Mouse (Mus musculus): ENCODE results near the gene Cables2. TPM values are rescaled to one million over a fixed set of nuclear protein-coding genes. Genes with fewer than 3 reads are reported as not detected.
A peak's percentile ranks its signal among the peaks of the same experiment; 100 is the strongest.

The Cables2 gene
- total RNA-seq, 4 experiments from 2014 or later, result 30.1 to 32.9 (median 31.7) TPM

DNA sequence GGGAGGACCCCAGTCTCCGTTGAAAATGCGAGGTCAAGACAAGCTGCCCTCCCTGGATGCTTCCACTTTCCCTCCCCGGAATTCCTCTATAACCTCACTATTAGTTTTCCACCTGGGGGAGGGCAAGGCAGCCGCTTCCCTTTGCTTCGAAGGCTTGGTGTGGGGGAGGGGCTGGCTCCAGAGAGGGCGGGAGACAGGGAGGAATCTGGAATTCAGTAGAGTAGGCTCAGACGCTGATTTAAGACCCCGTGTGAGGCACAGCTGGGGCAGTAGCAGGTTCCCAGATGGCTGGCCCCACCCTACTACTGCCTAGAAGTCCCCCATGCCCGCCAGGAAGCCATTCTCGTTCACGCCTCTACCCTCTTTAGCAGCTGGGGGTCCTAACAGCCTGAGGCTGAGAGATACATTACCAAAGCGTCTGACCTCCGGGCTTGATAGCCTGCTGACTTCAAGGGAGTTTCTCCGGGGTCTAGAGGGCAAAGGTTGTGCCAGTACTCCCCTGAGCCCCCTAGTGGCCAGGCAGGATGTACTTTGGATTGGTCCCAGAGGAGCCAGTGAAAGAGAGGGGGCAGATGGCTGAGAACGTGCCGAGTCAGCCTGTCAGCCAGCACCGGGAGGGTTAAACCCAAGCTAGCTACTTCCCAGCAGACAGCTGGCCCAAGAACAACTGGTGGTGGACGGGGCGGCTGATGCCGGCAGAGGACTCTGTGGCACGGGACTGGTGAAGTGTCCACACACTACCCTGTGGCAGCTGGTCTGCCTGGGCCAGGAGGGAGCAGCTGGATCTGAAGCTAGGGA is 45.8 kb downstream of the Cables2 start:
- no peak for DNase-seq (ENCODE audit: low spot score in 2 of 2)

DNA sequence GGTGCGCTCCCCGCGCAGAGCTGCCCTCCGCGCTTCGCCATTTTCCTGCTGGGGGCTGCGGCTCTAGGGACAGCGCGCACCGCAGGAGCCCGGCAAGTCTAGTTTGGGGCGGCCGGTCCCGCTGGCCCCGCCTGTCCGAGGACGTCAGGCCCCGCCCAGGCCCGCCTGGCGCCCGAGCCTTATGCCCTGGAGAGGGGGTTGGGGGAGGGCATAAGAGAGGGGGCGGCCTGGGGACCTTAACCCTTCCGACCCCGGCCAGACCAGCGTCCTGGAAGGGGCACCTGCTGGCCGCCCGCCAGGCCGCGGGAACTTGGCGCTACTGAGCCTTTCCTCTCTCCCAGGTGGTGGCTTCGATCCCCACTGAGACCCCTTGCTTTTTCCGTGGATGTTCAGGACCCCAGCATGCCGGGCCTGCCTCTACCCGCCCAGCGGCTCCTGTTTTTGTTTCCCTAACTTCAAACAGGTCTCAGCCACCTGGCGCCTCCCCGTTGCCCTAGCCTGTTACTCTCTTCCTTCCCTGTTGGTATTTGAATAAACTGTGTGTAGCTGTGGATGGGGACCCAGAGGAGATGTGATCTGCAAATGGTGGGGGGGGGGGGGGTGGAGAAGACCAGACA is 47.4 kb downstream of the Cables2 start, which contains the start of gene Lama5:
Gene Lama5 (minus strand): TSS at position 98 of the 617 bp plus-strand sequence.
- no peak for DNase-seq (ENCODE audit: low spot score in 2 of 2)

DNA sequence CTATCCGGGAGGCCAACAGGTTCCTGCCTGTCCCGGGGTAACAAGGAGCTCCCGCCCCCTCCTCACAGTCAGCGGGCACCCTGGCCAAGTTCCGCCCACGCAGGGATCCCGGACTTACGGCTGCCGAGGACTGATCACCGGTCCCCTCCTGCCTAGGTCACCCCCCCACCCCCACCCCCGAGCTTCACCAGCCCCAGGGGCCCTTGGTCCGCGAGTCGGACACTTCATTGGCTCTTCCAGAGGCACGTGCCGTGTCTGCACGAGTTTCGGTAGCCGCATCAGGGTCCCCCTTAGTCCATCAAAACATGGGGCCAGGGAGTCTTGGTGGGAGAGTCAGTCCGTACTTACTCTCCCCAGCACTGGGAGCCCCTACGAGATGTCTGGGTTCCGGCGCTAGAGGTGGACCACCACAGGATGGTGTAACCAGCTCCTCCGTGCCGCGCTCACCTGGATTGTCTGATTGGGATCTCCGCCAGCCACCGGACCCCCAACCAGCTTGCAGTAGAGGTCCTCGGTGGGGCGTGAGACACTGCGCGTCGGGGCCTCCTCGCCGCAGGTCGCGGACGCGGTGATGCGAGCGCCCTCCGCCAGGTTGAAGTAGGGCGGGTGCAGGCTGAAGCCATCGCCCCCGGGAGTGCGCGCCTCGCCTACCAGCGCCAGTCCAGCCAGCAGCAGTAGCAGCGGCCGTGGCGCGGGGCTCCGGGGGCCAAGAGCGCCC is 48.1 kb downstream of the Cables2 start:
- DNase-seq (ENCODE audit: low spot score in 2 of 2), result no peak

DNA sequence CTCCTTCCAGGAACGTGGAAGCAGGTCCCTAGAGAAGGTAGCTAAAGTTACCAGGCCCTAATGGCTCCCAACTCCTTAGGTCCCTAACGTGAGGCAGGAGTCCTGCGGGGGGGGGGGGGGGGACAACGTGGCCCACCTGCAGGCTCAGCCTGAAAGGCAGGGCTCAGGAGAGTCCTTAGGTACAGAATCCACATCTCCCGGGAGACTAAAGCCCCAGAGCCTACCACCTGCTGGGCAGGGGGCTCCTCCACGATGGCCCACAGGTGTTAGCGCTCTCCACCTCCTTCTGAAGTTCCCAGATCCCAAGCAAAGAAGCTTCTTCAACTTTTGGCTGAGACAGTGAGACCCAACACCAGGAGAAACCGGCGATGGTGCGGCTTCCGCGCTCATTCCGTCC is 48.7 kb downstream of the Cables2 start:
- DNase-seq (ENCODE audit: low spot score in 2 of 2), result no peak

DNA sequence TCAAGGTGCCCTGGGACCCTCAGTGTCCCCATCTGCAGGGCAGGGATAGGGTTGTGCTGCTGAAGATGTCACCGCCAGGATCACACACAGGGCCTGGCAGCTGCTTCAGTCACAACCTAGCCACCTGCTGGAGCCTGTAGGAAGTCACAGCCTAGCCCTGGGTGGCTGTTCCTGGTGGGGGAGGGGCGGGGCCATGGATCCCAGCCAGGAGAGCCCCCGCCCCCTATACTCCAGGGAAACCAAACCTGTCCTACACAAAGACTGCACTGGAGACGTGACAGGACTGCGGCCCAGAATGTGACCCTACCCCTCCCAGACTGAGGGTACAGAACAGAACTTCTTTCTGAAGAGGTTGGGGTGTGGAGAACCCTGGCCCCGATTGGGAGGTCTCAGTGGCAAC is 51.0 kb downstream of the Cables2 start:
- DNase-seq (ENCODE audit: low spot score in 2 of 2), result no peak

DNA sequence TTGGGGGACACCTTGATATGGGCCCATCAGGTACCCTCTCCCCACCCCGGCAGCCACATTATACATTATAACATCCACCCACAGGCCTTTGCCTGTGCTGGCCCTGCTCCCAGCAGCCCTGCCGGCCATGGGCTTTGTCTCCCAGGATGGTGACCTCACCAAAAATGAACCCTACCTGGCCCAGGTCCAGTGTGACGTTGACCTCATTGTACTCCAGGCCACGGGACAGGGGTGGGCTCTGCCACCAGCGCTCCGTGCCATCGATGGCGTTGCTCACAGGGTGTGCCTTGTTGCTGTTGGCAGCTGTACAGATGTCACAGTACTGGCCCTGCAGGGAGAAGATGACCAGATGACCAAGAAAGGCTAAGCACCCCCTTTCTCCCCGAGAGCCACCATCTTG is 52.2 kb downstream of the Cables2 start:
- no peak for DNase-seq (ENCODE audit: low spot score in 2 of 2)

DNA sequence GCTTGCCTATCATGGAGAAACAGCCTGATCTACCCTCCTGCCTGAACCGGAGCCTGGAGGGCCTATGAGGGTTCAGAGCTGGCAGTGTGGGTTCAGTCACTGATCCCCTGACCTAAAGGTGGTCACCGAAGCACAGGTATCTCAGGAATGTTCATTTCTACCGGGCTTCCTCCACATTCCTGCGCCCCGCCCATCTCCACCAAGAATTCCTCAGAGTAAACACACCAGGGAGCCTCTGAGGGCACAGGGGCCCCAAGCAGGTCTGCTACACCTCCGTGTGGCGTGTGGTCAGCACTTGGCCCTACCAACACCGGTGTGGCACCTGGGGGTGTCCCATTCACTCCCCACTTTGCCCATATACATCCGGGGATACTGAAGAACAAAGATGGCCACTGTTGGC is 53.1 kb downstream of the Cables2 start:
- DNase-seq (ENCODE audit: low spot score in 2 of 2), result no peak

DNA sequence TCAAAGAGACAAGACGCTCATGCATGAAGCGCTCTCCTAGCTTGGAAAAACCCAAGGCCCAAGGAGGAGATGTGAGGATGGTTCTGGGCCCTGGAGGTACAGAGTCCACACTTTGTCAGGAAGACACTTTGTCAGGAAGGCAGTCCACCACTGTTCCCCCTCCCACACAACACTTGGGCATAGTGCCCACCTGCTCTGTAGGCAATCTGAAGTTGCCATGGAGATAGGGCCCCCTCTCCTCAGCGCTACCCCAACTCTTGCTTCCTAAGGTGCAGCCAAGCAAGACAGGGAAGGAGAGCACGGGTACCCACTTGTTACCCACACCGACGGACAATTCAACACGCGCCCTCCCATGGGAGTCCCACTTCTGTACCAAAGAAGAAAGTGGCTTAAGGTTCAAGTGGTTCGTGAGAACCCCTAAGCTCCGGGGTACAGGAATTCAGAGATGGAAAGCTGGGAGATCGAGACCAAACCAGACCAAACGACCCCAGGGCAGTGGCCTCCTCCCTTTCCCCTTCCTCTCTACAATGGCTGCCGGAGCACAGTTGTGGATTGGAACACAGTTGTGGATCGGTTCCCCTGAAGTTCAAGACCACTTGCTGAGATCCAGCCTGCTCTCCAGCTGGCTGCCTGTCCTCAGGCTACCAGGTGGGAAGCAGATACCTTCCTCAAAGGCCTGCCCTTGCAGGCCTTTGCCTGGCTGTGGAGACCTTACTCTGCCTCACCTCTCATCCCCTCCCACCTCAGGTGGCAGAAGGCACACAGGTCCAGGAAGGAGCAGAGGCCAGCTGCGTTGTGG is 54.0 kb downstream of the Cables2 start:
- no peak for DNase-seq (ENCODE audit: low spot score in 2 of 2)

DNA sequence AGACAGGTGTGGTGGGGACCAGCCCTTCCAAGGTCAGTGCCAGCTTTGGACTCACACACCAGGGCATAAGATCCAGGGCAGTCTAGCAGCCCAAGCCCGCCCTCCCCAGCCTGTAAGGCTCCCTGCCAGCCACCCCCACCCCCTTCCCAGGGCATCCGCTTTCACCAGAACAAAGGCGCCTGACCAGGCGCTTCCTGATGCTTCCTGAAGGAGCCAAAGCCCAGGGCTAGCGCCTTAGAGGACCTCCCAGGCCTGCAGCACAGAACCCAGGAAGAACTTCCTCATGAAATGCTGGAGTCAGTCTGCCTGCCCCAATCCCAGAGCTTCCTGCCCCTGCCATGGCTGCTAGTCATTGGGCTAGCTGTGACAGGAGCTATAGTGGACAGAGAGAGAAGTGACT is 54.6 kb downstream of the Cables2 start:
- DNase-seq (ENCODE audit: low spot score in 2 of 2), result no peak

DNA sequence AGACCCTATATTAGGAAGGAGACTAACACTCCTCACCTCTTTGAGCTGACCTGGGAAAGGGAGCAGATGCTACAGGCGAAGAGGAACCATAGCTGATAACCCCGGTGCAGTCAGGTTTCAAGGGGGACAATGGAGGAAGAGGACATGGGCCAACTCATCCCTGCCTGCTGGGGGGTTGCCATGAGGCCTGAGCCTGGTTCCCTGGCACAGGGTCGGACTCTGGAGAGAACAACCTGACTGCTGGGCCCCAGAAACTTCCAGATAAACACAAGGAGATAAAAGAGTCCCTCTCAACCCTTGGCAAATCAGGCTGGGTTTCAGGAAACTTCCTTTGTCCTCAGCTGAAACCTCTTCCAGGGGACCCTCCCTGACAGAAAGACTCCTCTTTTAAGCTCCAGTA is 55.1 kb downstream of the Cables2 start:
- DNase-seq (ENCODE audit: low spot score in 2 of 2), result no peak

DNA sequence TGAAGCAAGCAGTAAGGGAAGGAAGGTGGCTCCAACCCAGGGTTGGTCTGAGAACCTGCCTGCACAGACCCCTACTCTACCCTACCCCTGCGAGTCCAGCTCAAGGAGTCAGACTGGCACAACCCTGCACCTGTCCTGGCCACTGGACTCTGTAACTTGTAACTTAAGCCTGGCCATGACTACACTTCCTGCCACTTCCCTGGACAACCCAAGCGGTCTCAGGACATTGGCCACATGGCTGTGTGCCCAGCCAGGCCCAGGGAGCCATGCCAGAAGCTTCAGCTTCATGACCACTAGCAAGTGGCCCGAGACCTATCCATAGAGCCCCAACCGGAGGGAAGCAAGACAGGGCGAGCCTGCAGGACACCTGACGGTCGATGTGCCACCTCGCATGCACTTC is 55.7 kb downstream of the Cables2 start:
- DNase-seq (ENCODE audit: low spot score in 2 of 2), result peak in 1 of 2 experiments; percentile 46

DNA sequence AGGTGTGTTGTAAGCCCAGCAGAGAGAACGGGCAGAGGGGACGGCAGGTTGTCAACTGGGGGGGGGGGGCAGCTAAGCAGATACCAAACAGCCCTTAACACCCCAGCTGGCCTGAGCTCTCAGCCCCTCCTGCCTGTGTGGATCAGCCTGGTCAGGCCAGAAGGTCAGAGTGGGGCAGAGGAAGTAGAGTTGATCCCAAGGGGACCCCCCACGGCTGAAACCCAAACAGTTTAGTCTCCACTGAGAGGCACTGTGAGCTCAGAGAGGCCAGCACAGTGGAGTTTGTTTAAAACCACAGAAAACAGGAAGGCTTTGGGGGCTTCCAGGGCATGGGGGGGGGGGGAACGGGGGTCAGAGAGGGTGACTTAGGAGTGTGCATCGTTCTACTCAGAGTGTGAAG is 56.4 kb downstream of the Cables2 start:
- no peak for DNase-seq (ENCODE audit: low spot score in 2 of 2)

DNA sequence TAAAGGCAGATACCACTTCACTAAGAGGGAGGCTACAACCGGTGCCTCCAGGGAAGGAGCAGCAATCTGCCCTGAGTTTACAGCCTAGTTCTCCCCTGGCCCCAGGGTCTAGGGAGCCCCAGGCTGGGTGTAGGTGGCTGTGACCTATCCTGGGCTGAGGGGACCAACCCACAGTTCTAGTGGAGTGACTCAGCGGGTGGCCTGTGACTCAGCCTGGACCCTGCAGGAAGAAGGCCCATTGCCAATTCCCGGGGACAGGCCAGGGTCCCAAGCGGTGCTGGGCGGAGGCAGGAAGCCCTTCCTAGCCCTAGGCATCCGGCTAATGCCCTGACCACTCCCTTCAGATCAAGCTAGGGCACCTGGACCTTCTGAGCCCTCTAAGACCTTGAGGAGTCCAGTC is 57.3 kb downstream of the Cables2 start:
- no peak for DNase-seq (ENCODE audit: low spot score in 2 of 2)

DNA sequence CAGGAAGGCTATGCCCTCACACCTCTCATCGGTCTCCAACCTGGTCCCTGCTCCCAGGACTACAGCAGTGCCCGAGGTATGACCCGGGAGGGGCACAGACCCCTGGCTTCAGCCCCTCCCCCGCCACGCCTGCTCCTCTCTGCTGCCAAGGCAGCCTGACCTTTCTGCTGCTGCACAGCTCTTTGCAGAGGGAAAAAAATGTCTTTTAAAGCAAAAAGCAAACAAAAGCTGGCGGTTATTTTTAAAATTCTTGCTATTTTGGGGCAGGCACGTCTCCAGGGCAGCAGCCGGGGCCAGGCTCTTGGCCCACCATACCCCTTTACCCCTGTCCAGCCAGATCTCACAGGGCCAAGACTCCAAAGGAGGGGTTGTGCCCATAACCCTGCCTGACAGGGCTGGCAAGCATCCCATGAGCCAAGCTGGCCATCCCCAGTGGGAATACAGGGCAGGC is 58.3 kb downstream of the Cables2 start:
- DNase-seq (ENCODE audit: low spot score in 2 of 2), result no peak

DNA sequence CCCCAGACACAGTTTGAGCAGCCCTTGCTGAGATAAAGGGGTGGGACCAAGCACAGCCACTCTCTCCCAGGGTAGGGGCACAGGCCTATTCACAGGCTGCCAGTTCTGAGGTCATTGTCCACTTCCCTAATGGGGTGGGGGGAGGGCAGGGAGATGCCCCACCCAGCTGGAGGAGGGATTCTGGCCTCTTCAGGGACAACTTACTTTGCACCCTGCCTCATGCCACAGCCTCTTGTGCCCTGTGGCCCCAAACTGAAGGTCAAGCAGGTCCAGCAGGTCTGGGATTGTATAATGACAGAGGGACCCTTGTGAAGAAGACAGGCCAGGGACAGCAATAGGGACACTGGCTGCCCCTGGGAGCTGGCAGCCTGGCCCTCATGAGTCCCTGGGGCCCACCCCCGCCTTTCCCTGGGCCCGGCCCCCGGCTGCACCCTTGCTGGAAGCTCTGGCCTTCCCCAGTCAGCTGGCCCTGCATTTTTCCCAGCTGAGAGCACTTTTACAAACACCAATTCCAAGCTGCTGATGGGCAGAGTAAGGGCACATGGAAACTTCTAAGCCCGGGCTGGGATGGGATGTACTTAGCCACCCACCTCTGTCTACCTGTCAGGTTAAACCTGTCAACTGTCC is 58.8 kb downstream of the Cables2 start:
- no peak for DNase-seq (ENCODE audit: low spot score in 2 of 2)

DNA sequence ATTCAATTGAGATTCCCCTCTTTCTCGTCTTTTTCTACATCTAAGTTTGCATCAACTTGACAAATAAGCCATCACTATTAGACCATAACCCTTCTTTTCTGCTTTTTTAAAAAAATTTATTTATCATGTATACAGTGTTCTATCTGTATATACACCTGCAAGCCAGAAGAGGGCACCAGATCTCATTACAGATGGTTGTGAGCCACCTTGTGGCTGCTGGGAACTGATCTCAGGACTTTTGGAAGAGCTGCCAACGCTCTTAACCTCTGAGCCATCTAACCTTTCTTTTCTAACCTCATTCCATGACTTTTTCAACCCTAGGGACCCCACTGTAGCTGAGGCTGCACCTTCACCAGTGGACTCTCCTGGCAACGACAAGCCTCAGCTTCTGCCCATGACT is 61.0 kb downstream of the Cables2 start:
- DNase-seq (ENCODE audit: low spot score in 2 of 2), result no peak

DNA sequence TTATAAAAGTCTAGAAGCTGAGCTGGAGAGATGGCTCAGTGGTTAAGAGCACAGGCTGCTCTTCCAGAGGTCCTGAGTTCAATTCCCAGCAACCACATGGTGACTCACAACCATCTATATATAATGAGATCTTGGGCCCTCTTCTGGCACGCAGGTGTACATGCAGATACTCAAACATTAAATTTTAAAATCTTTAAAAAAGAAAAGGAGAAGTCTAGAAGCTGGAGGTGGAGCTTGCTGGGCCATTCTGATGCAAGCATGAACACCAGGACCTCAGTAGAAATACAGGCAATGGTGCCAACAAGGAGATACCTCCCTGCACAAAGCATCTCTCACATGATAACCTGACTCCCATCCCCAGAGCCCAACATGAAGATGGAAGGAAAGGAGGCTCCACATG is 64.3 kb downstream of the Cables2 start:
- DNase-seq (ENCODE audit: low spot score in 2 of 2), result no peak
